Mouse (Mus musculus): ENCODE measurements around the gene Sh2d4b.

Sh2d4b gene

DNA sequence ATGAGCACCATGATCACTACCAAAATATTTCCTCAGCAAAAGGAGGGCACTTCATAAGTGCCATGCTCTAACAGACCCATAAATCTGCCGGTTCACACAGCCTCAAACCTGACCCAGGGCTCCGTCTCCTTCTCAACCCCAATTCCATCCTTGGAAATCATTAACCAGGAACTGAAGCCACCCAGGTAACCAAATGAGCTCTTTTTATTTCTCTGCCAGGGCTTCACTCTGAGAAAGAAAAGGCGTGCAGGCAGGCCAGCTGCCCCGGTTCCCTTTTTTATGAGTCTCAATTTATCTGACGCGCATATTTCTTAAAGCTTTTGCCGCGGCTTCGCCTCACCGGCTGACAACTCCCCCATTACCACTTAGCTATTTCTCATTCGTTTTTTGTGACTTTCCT is 63.0 kb downstream of the Sh2d4b start:
- DNase-seq, result peak; percentile 57

DNA sequence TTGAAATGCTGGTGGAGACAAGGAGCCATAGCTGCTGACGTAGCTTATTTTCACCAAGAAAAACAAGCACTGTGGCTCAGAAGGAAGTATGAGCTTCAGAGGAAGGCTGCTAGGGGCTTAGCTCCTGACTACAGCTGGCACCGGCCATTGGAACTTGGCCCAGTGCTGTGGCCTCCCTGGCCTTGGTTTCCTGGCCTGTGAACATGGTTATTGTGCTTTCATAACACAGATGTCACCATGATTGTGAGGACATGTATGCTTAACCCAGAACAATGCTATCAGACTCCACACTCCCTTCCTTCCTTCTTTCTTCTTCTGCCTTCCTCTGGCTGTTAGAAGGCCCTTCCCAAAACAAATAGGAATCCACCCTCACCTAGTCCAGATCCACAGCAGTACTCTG is 75.0 kb downstream of the Sh2d4b start:
- peak; percentile 80 for DNase-seq

DNA sequence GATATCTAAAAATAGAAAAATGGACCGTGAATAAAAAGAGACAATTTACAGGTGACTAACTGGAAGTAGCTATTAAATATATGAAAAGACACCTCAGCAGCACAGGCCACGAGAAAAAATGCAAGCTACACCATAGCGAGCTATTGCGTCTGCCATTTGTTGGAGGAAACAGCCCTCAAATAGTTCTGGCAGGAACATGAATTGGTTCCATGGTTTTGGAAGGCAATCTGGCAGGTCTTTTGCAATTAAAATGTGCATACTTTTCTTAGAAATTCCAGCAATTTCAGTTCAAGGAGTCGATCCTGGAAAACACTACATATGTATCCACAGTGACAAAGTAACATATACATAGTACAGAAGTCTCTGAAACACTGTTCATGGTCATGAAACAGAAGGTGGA is 76.4 kb downstream of the Sh2d4b start:
- DNase-seq, result no peak

DNA sequence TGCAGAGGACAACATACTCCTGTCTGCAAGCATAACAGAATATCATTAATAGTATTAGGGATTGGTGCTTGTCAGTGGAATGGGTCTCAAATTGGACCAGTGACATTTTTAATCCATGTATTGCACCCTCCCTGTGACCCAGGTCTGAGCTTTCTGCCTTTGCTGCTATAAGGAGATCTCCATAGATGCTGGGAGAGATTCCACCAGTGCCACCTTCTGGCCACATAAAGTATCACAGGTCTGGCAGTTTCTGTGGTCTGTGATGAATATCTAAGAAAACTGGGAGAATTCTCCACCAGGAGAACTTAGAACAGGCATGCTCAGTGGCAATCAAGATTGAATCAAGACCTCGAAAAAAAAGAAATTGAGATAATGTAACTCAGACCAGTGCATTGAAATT is 101.5 kb downstream of the Sh2d4b start:
- peak; percentile 68 for DNase-seq

DNA sequence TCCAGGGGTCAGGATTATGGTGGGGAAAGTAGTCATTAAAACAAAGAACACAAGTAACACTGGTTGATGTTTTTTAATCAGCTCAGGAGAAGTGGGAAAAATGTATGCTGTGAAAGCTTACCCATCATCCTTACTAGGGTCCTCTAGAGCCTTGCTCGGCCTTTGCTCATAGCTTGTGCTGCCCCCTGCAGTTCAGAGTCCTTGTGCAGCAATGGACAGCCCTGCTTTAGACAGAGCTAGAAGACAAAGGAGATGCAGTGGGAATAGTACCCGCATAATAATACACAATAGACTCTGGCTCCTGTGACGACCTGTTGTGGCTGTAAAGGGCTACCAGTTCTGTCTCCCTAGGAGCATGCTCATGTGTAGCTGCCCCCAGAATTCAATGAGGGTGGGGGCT is 104.0 kb downstream of the Sh2d4b start:
- DNase-seq, result peak; percentile 71

DNA sequence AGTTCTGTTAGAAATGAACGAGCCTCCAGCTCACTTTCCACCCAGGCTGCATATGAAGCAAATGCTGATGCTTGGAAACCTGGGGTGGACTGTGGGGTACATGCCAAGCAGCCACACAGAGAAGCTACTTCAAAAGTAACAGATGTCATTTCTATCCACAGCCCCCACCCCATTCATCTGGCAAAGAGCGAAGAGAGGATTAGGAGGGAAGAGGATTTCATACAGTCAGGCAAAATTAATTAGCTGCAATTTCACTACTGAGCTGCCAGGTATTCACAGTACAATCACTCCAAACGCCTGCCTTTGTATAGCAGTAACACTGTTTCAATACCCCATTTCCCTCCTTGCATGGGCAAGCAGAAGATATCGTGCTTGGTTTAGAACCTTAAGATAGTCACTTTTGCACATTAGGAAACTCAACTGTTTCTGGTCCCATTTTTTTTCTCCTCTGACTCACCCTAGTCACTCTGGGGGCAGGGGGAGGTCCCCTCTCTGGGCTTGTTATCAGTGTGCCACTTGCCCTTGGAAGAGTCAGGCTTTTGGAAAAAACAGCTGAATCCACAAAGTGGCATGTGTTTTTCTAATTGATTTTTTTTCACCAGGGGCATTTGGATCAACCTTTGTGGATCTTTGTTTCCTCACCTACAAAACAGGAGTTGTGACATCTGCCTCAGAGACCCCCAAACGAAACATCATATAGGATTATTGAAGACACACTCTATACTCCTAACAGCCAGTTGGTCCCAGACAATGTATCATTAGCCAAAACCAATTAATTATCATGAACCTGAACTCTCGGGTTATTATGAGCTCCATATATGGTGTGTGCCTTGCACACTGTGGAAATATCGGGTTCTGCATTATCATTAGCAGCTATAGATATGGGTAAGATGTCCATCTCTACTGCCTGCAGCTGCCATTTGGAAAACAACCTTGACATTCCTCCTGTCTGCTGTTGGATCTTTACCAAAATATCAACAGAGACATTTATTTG is 123.7 kb downstream of the Sh2d4b start:
- no peak for DNase-seq

Measured in kidney, postnatal 10 days (tissue).